Mouse (Mus musculus) 3134 (cell line): ENCODE measurements around the gene Tcerg1l.

ENCODE experiments used
- DNase-seq: peaks from one replicate; pipeline ENCODE4 v3.0.0-alpha.2; 2011; ENCODE audit warnings: low spot score; ENCODE audit not compliant: insufficient read length; ENCODE audit errors: extremely low read depth

The Tcerg1l gene

GRCm38 (mm10) chr7:138237708-138238225, 159.8 kb downstream of the Tcerg1l start:
- no peak for DNase-seq

GRCm38 (mm10) chr7:138224252-138224651, 173.3 kb downstream of the Tcerg1l start:
- peak; percentile 25 for DNase-seq

- no peak for DNase-seq
These were observed 174.6 kb downstream of the Tcerg1l start for GRCm38 (mm10) chr7:138222951-138223350.

GRCm38 (mm10) chr7:138217556-138218098, 179.9 kb downstream of the Tcerg1l start:
- no peak for DNase-seq

GRCm38 (mm10) chr7:138215177-138215830, 182.2 kb downstream of the Tcerg1l start:
- no peak for DNase-seq

GRCm38 (mm10) chr7:138214710-138215109, 182.8 kb downstream of the Tcerg1l start:
- DNase-seq = no peak

GRCm38 (mm10) chr7:138209769-138210168, 187.8 kb downstream of the Tcerg1l start:
- no peak for DNase-seq

- DNase-seq = no peak
These were observed 192.4 kb downstream of the Tcerg1l start for GRCm38 (mm10) chr7:138205124-138205523.

GRCm38 (mm10) chr7:138202162-138202832, 195.2 kb downstream of the Tcerg1l start:
- no peak for DNase-seq

- DNase-seq = no peak
These were observed 198.0 kb downstream of the Tcerg1l start for GRCm38 (mm10) chr7:138199333-138200058.

- no peak for DNase-seq
These were observed 201.4 kb downstream of the Tcerg1l start for GRCm38 (mm10) chr7:138196139-138196538.

- DNase-seq = no peak
These were observed 213.3 kb downstream of the Tcerg1l start for GRCm38 (mm10) chr7:138184197-138184596.

GRCm38 (mm10) chr7:138182216-138182615, 215.3 kb downstream of the Tcerg1l start:
- DNase-seq = no peak

- DNase-seq = no peak
These were observed 218.9 kb downstream of the Tcerg1l start for GRCm38 (mm10) chr7:138178617-138179016.

GRCm38 (mm10) chr7:138176026-138176425, 221.5 kb downstream of the Tcerg1l start:
- peak; percentile 11 for DNase-seq

GRCm38 (mm10) chr7:138170389-138170788, 227.1 kb downstream of the Tcerg1l start:
- no peak for DNase-seq
